Mouse (Mus musculus) forebrain, embryonic 10.5 days (tissue): ENCODE results near the gene 1700125H20Rik. TPM values are rescaled to one million over a fixed set of nuclear protein-coding genes. Genes with fewer than 3 reads are reported as not detected.
A peak's percentile ranks its signal among the peaks of the same experiment; 100 is the strongest.
"Not testable (repeated sequence)": the region's sequence is repeated elsewhere in the genome, so short reads cannot be mapped to it uniquely, and the experiment has no call there.

ENCODE experiments used
- DNase-seq: peaks from one replicate; pipeline ENCODE4 v3.0.0-alpha.2; 2017; ENCODE audit warnings: low spot score; ENCODE audit errors: extremely low spot score
- H3K27ac ChIP-seq: fragments of 300-500 bp; sonication (generic); 2 replicates; pipeline ENCODE4 v1.5.1; 2016; ENCODE audit warnings: mild to moderate bottlenecking
- H3K27me3 ChIP-seq: fragments of 300-500 bp; sonication (generic); 2 replicates; pipeline ENCODE4 v1.6.1; 2016; ENCODE audit warnings: mild to moderate bottlenecking; ENCODE audit not compliant: poor library complexity, severe bottlenecking
- H3K36me3 ChIP-seq: fragments of 300-500 bp; sonication (generic); replicated peaks from 2 replicates; pipeline ENCODE4 v1.6.1; 2016; ENCODE audit warnings: mild to moderate bottlenecking, moderate library complexity
- H3K4me1 ChIP-seq: fragments of 300-500 bp; sonication (generic); 2 replicates; pipeline ENCODE4 v1.6.1; 2016
- H3K4me3 ChIP-seq: fragments of 300-500 bp; sonication (generic); 2 replicates; pipeline ENCODE4 v1.5.1; 2016; ENCODE audit warnings: mild to moderate bottlenecking, moderate library complexity
- H3K9me3 ChIP-seq: fragments of 300-500 bp; sonication (generic); 2 replicates; pipeline ENCODE4 v1.6.1; 2016; ENCODE audit warnings: mild to moderate bottlenecking, moderate library complexity
- WGBS: fragments of 180-500 bp; shearing (Covaris S2); methylation state at CpG from one replicate; pipeline ENCODE4 v1.1.7; 2016; 5-methylcytosine and 5-hydroxymethylcytosine counted together
- polyA plus RNA-seq: library from polyadenylated mRNA; unstranded; fragments of >200 nt; fragmentation: Nextera tagmentation; extraction: Ambion mirVana; gene quantifications from 2 replicates; pipeline ENCODE4 v1.2.1, GENCODE M21; 2016

Gene 1700125H20Rik
- polyA plus RNA-seq = 0.43 and 0.48 TPM in 2 replicates

DNA sequence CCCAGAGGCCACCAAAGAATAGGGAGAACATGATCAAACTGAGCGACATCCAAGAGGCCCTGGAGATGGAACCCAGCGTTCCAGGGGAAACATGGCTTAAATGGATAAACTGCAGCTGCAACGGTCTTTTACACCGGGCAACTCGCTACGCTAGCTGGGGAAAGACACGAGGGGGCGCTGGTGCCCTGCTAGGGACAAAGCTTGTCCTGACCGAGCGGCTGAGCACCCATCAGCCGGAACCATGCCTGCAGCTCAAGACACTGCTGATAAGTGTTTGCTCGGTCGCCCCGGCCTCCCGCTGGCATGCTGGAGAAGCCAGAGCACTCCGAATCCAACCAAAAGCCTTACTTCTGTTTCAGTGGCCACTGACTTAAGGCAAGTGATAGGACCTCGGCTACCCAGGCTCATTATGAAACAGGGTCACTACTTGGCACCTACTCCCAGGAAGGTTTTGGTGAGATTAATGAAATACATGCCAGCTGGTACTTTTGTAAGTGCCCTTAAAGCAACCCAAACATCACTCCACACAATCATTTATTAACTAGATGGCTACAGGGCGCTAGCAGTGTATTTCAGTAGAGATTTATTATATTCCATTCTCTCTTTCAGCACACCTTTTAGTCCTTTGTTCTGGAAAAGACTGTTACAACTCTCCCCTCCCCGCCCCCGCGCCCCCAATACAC lies at the start of gene 1700125H20Rik:
1700125H20Rik (plus strand) TSS at position 347 of the 683 bp plus-strand sequence.
- Histone ChIP-seq H3K9me3 (no peaks in the 10 kb centered on the region), H3K27ac (peak within 1 kb of the TSS; percentile 80), H3K4me1 (peaks cover 13% of the 10 kb centered on the region), H3K4me3 (peak within 1 kb of the TSS; percentile 43), H3K27me3 (peaks cover 22% of the 10 kb centered on the region), H3K36me3 (no peaks in the 10 kb centered on the region)
- 12% methylated on average over 21 of the region's 21 CpGs for WGBS
- peak; percentile 88 for DNase-seq

DNA sequence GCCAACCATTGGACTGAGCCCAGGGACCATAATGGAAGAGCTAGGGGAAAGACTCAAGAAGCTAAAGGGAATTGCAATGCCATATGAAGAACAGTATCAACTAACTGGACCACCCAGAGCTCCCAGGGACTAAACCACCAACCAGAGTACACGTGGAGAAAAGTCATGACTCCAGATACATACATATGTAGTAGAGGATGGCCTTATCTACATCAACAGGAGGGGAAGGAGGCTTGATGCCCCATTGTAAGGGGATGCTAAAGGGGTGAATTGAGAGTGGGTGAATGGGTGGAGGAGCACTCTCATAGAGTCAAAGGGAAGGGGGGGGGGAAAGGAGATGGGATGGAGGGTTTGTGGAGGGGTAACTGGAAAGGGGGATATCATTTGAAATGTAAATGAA lies 48.1 kb upstream of the 1700125H20Rik start:
- 89% methylated on average over 1 of the region's 1 CpGs for WGBS
- no peak overlapping the region for H3K27ac ChIP-seq
- DNase-seq = no peak
- H3K9me3 ChIP-seq = no peaks in the 10 kb centered on the region
- no peaks in the 10 kb centered on the region for H3K36me3 ChIP-seq
- no peaks in the 10 kb centered on the region for H3K27me3 ChIP-seq
- H3K4me1 ChIP-seq = no peaks in the 10 kb centered on the region
- H3K4me3 ChIP-seq = no peak overlapping the region

DNA sequence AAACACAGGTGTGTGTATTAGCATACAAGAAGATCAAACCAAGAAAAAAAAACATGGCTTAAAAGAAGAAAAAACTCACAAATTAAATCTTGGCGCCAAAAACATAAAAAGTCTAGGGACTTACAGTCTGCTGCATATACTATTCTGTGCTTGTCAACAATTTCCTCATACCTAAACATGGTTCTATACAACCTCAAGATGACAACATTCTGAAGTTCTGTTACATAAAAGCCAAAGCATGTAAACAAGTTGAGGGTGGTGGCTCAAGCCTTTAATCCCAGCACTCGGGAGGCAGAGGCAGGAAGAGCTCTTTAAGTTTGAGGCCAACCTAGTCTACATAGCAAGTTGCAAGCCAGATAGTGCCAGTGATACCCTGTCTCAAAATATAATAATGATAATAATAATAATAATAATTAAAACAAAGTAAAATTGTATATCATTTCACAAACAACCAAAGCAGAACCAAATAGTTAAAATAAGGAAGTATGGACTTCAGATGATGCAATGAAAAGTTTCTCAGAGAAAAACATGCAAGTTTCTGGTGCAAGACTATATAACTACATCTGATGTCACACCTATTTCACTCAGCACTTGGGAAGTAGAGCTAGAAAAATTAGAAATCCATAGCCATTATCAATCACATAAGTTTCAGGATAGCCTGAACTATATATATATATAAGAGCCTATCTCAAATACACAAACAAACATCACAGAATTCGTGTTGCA lies 46.8 kb upstream of the 1700125H20Rik start:
- no peaks in the 10 kb centered on the region for H3K9me3 ChIP-seq
- H3K27me3 ChIP-seq = no peaks in the 10 kb centered on the region
- no peak overlapping the region for H3K4me3 ChIP-seq
- no peaks in the 10 kb centered on the region for H3K36me3 ChIP-seq
- no peak overlapping the region for H3K27ac ChIP-seq
- WGBS = 90% methylated on average over 3 of the region's 3 CpGs
- DNase-seq = no peak
- H3K4me1 ChIP-seq = no peaks in the 10 kb centered on the region

DNA sequence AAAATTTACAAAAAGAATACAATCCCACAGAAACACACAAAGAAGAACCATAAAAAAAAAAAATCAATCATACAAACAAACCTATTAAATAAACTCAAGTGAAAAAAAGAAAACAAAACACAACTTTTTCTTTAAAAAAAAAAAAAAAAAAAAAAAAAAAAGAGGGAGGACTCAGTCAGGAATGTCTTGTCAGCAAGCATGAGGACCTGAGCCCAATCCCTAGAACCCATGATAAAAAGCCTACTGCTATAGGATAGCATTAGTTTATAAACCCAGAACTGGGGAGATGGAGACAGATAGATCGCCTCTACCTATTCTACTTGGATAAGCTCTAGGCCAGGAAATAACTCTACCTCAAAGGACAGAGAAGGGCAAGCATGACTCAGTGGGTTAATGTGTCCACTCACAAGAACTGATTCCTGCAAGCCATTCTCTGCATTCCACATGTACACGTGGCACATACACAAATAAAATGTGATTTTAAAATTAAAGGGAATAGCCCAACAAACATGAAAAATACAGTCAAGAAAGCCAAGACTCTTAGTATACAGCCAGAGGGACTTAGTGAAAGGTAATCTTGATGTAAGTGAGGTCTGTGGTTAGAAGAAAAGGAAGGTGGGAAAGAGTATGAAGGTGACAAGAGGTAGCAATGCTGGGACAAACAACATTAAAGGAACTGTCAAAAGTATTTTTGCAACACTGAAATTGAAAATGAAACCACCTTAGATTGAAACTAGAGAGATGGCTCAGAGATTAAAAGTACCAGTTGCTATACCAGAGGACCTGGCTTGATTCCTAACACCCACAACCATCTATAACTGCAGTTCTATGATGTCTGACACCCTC lies 43.7 kb upstream of the 1700125H20Rik start:
- no peak overlapping the region for H3K27ac ChIP-seq
- no peaks in the 10 kb centered on the region for H3K27me3 ChIP-seq
- H3K36me3 ChIP-seq = 0 out of 2 replicates have a peak, but pooled peaks cover 2% of the 10 kb centered on the region
- DNase-seq = no peak
- no peak overlapping the region for H3K4me3 ChIP-seq
- no peaks in the 10 kb centered on the region for H3K9me3 ChIP-seq
- H3K4me1 ChIP-seq = no peaks in the 10 kb centered on the region
- 87% methylated on average over 2 of the region's 2 CpGs for WGBS

DNA sequence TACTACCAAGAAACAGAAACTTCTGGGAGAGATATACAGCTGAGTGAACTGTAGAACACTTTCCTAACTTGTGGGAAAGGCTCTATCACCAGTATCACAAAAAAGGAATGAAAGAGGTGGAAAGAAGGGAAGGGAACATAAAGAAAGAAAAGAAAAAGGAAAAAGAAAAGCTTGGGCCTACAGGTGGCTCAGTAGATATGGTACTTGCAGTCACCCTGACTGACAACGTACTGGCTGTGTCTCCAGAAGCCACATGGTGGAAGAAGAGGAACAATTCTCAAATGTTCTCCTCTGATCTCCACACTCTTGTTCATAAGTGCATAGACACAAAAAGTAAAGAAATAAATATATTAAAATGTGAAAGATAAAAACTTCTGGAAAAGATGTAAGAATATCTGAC lies 41.3 kb upstream of the 1700125H20Rik start:
- no peak for DNase-seq
- WGBS = 83% methylated on average over 1 of the region's 1 CpGs
- no peak overlapping the region for H3K27ac ChIP-seq
- no peaks in the 10 kb centered on the region for H3K9me3 ChIP-seq
- no peaks in the 10 kb centered on the region for H3K4me1 ChIP-seq
- no peak overlapping the region for H3K4me3 ChIP-seq
- 0 out of 2 replicates have a peak, but pooled peaks cover 2% of the 10 kb centered on the region for H3K36me3 ChIP-seq
- no peaks in the 10 kb centered on the region for H3K27me3 ChIP-seq

DNA sequence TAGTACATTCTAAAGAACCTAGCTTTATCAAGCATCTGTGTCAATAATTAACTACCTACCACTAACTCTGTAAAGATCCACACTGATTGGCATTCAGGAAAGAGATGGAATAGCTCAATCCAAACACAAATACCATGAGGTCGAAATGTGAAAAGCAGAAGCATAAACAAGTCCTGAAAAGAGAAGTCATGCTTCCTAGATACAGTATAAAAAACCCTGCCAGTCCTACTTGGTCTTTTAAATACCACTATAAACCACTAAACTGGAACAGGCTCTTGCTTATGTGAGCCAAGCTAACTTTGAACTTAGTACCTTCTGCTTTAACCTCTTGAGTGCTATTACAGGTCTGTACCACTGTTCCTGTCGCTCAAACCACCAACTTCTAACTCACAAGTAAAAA lies 38.7 kb upstream of the 1700125H20Rik start:
- no peaks in the 10 kb centered on the region for H3K9me3 ChIP-seq
- no peak for DNase-seq
- WGBS = 88% methylated on average over 2 of the region's 2 CpGs

DNA sequence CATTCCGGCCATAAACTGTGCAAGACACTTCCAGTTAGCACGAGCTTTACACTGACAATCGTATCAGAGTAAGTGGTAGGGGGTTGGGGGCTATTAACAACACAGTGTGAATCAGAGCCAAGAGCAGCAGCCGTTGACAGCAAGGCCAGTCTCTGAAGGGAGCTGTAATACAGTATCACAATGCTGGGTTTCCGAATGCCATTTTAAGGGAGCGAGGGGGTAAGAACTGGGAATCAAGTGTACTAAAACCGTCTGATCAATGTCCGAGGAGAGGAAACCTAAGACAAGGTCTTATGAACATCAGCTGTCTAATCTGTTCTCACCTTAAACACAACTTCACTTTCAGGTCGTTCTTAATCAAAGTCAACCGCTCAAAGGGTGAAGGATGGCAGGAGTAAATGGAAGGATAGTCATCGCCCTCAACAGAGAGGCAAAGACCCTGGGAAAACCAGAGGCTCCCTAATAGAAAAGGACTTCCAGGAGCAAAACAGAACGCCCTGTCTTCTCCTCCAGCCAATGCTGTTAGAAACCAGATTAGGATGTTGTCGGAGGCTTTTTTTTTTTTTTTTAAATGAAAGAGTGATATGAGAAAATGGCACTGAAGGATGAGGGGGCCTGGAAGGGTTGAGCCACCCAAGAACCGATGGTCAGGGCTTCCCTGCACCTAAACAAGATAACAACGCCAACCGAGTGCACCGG lies 31.3 kb upstream of the 1700125H20Rik start:
- Histone ChIP-seq H3K4me1 (peaks cover 24% of the 10 kb centered on the region), H3K27me3 (no peaks in the 10 kb centered on the region), H3K9me3 (no peaks in the 10 kb centered on the region), H3K36me3 (no peaks in the 10 kb centered on the region), H3K27ac (peak overlapping the region; percentile 94), H3K4me3 (peak overlapping the region; percentile 94)
- peak; percentile 14 for DNase-seq
- WGBS = 4% methylated on average over 17 of the region's 17 CpGs

More for the DNA sequence above, 38.7 kb upstream of the 1700125H20Rik start:
- H3K4me1 ChIP-seq = no peaks in the 10 kb centered on the region
- H3K27me3 ChIP-seq = no peaks in the 10 kb centered on the region
- no peak overlapping the region for H3K27ac ChIP-seq
- no peak overlapping the region for H3K4me3 ChIP-seq
- 0 out of 2 replicates have a peak, but pooled peaks cover 2% of the 10 kb centered on the region for H3K36me3 ChIP-seq

DNA sequence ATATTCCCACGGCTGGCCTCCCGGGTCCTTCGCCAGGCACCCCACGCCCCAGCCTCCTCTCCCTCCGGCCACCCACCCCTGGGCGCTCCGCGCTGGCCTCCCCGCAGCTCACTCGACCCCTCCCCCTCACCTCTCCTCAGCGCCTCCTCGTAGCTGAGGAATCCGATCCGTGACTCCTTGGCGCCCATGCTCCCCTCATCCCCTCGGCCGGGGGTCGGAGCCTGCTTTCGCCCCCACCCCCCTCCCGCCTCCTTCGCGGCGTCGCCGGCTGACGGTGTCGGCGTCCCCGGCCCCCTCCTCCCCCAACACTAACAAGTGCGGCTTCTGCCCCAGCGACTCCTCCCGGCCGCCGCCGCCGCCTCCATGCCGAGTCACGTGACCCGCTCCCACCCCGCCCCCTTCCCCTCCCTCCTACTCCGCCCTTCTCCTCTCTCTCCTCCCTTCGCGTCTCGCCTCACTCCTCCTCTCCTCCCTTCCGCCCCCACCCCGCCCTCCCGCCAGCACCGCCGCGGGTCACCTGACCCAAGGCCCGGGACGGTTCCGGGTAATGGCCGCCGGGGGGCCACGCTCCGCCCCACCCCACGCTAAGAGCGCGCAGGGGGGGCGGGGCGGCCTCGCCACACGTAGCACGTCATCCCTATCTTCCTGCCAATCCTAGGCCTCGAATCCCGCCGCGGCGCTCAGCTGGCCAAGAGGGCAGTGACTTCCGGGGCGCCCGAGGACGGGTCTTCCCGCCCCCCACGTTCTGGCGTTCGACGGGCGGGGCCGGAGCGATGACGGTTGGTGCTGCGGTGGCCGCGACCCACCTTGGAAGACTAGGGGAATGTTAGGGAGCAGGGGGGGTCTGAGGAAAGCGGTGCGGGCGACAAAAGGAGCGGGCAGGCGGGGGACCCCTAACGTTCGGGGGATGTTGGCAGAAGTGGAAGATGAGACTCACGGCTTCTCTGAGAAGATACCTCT lies 30.3 kb upstream of the 1700125H20Rik start, which contains the start of gene Usp32:
Usp32 (minus strand) TSS at position 581 of the 960 bp plus-strand sequence.
- Histone ChIP-seq H3K4me1 (peaks cover 24% of the 10 kb centered on the region), H3K27ac (peak within 1 kb of the TSS; percentile 94), H3K9me3 (no peaks in the 10 kb centered on the region), H3K4me3 (peak within 1 kb of the TSS; percentile 94), H3K36me3 (no peaks in the 10 kb centered on the region), H3K27me3 (no peaks in the 10 kb centered on the region)
- peak; percentile 98 for DNase-seq
- under 1% methylated on average over 88 of the region's 94 CpGs for WGBS

DNA sequence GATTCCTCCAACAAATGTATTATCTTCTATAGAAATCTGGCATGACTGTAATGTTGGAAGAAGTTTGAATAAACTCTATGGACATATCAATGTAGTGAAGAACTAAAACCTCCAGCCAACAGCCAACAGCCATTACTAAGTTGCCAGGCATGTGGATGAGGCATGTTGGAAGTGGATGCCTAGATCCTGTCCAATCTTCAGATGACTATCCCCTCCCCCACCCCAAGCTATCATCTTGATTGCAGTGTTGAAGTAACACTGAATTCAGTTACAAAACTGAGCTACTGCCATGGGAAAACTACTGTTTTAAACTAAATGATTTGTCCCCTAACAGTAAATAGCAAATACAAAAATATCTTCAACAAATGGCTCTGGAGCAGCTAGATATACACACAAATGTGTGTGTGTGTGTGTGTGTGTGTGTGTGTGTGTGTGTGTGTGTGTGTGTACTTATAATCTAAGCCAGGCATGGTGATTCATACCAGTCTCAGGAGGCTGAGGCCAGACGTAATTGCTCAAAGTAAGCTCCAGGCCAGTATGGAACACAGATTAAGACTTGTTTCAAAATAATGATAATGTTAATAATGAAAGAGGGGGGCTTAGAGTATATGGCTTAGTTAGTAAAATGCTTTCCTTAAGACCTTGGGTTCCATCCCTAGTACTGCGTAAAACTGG lies 17.8 kb upstream of the 1700125H20Rik start:
- Histone ChIP-seq H3K4me3 (no peak overlapping the region), H3K27ac (no peak overlapping the region), H3K9me3 (no peaks in the 10 kb centered on the region), H3K36me3 (no peaks in the 10 kb centered on the region), H3K4me1 (no peaks in the 10 kb centered on the region), H3K27me3 (no peaks in the 10 kb centered on the region)
- no peak for DNase-seq
- WGBS = 90% methylated on average over 2 of the region's 2 CpGs

DNA sequence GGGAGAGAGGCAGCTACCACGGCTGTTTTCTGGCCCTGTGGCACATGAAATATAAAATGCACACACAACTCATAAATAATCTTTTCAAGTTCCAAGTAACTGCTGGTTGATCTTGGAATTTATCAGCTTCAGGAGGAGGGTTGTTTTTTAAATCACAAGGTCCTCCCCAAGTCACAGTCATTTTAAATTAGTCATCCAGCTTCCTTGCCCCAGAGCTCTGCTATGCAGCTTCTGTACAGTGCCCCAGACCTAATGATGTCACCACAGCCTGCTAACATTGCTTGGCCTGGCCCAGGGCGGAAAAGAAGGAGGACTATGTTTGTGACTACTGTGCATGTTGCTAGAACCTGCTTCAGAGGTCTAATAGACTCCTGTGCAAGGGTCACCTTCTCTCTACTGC lies 12.9 kb upstream of the 1700125H20Rik start:
- H3K9me3 ChIP-seq = no peaks in the 10 kb centered on the region
- no peaks in the 10 kb centered on the region for H3K4me1 ChIP-seq
- no peak overlapping the region for H3K4me3 ChIP-seq
- no peak overlapping the region for H3K27ac ChIP-seq
- 70% methylated on average over 2 of the region's 2 CpGs for WGBS
- DNase-seq = no peak
- H3K27me3 ChIP-seq = no peaks in the 10 kb centered on the region
- no peaks in the 10 kb centered on the region for H3K36me3 ChIP-seq

DNA sequence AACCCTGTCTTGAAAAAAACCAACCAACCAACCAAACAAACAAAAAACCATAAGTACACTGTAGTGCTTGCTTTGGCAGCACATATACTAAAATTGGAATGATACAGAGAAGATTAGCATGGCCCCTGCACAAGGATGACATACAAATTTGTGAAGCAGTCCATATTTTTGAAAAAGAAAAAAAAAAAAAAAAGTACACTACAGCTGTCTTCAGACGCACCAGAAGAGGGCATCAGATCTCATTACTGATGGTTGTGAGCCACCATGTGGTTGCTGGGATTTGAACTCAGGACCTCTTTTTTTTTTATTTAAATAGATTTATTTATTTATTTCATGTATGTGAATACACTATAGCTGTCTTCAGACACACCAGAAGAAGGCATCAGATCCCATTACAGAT lies 7.2 kb upstream of the 1700125H20Rik start:
- WGBS = 69% methylated on average over 1 of the region's 1 CpGs
- not testable (repeated sequence) for H3K4me1 ChIP-seq, H3K4me3 ChIP-seq

More for the DNA sequence above, 7.2 kb upstream of the 1700125H20Rik start:
- not testable (repeated sequence) for H3K27ac ChIP-seq, H3K36me3 ChIP-seq, H3K27me3 ChIP-seq, DNase-seq, H3K9me3 ChIP-seq
